Mouse (Mus musculus): ENCODE results near the gene Fbxw26.
"Not testable (repeated sequence)": the region's sequence is repeated elsewhere in the genome, so short reads cannot be mapped to it uniquely, and the experiment has no call there.

Gene Fbxw26

GRCm38 (mm10) chr9:109745989-109746388 lies at the start of gene Fbxw26:
Gene Fbxw26 (minus strand): TSS chr9:109746089.
- not testable (repeated sequence) for DNase-seq (ENCODE audit: low spot score)

DNA sequence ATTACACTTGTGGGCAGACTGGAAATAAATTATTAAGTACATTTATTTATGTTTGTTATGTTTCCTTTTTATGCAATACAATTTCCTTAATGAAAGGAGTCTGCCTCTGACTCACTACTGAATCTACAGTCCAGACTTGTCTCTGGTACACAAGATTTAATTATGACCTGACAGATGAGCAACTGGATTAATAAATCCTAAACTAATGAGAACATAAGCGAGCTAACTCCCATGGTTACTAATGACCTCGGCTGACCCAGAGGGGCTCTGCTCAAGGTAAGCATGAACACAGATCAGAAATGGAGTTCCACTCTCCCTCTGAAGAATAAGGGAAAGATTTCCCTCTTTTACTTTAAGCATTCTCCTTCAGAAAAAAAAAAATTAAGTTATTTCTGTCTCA lies 49.3 kb upstream of the Fbxw26 start:
- DNase-seq (ENCODE audit: low spot score): no peak

DNA sequence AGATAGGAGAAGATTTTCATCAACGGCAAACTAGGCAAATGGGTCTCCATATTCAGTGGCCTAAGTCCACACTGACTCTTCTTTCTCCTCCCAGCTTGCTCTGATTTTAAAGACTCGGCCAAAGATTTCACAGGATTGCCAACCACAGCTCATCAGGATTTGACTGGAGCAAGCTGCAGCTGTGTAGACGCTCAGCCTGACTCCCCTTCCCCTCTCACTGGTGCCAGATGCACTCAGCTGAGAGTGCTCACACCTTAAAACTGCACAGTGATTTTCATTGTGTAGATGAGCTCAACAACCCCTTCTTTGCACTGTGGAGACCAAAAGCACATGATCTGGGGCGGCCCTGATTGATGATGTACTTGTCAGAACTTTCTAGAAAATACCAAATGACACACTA lies 44.7 kb upstream of the Fbxw26 start, which contains the start of gene Fbxw27:
TSS of gene Fbxw27 (minus strand) at position 101 of the 400 bp plus-strand sequence.
- not testable (repeated sequence) for DNase-seq (ENCODE audit: low spot score)

GRCm38 (mm10) chr9:109766841-109767240 lies 21.0 kb upstream of the Fbxw26 start:
- not testable (repeated sequence) for DNase-seq (ENCODE audit: low spot score)

- not testable (repeated sequence) for DNase-seq (ENCODE audit: low spot score)
Observed at GRCm38 (mm10) chr9:109702600-109702999, 43.3 kb downstream of the Fbxw26 start, which contains the start of gene Fbxw18. Gene Fbxw18 (minus strand): TSS chr9:109702700.

- DNase-seq (ENCODE audit: low spot score): no peak
Observed at GRCm38 (mm10) chr9:109685299-109685698, 60.6 kb downstream of the Fbxw26 start.
